Mouse (Mus musculus) left cerebral cortex, adult 2 months (tissue): ENCODE data around the gene Slc39a2. TPM values are rescaled to one million over a fixed set of nuclear protein-coding genes. Genes with fewer than 3 reads are reported as not detected.

Experiments used
- DNase-seq, 2 experiments: peaks; one replicate each; pipeline ENCODE4 v3.0.0; 2021 to 2022; ENCODE audit warnings: low spot score in 2 of 2, mixed read lengths in 1 of 2; ENCODE audit errors: extremely low spot score in 1 of 2
- H3K27ac ChIP-seq: fragments of 200-600 bp; 2 replicates; pipeline ENCODE4 v1.8.1; 2022
- H3K4me3 ChIP-seq: fragments of 200-600 bp; 2 replicates; pipeline ENCODE4 v1.8.1; 2022
- CTCF ChIP-seq: fragments of 200-600 bp; IDR thresholded peaks from 2 replicates; pipeline ENCODE4 v1.8.1; 2022; ENCODE audit warnings: antibody characterized with exemption, mild to moderate bottlenecking, moderate library complexity
- intact Hi-C: fragments of 180-260 bp; cut with DNase I; formaldehyde crosslinking; loops from one replicate; pipeline ENCODE4 v1.15.1; 2025
- total RNA-seq, 2 experiments: library from RNA; stranded (reverse); gene quantifications; 2 replicates each; pipeline ENCODE4 v1.2.3; 2021

Slc39a2 gene
- total RNA-seq, 2 experiments from 2014 or later = 6.3 to 10.0 TPM

GRCm38 (mm10) chr14:51941577-51941976 lies 48.9 kb downstream of the Slc39a2 start:
- TF ChIP-seq CTCF = no peak
- intact Hi-C loops = loop anchor here (5.0 kb wide), 1 partner anchor 39 kb away; no protein-coding TSS in a partner anchor
- Histone ChIP-seq H3K4me3 (no peak overlapping the region), H3K27ac (no peak overlapping the region)
- no peak for DNase-seq

DNA sequence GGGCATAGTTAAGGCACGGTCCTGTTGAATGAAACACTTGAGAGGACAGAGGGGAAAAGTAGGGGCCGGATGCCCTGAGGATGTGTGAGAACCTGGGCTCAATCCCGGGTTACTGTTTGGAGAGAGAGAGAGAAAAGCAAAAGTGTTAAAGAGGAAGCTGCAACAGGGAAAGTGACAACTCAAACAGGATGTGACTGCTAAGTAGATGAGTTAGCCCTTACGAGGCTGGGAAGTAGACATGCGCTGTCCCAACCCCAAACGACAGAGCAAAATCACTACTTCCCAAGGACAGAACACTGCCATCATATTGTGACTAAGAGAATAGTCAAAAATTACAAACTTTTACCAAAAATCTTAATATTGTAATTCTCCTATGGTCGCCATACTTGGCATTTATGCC lies 49.5 kb downstream of the Slc39a2 start:
- TF ChIP-seq CTCF = no peak
- DNase-seq = no peak
- intact Hi-C loops = loop anchor here (5.0 kb wide), 1 partner anchor 40 kb away; no protein-coding TSS in a partner anchor

DNA sequence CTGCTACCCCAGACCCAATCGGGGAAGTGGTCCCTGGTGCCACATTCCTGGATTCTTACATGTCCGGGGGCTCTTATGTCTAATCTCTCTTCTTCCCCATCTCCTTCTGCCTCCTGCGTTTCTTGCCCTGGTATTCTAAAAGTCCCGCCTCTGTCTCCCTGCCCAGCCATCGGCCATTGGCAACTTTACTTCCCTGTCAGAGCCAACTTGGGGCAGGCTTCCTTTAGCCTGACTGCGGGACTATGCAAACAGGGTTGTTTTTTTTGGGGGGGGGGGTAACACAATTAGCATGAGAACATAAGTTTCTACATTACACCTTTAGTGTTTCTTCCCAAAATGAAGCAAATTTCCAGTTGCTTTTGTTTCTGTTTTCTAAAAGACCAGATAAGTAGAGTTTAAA lies 50.6 kb downstream of the Slc39a2 start:
- H3K27ac ChIP-seq = no peak overlapping the region
- intact Hi-C loops = loop anchor here (5.0 kb wide), 1 partner anchor 41 kb away; no protein-coding TSS in a partner anchor
- TF ChIP-seq CTCF = no peak

More for the DNA sequence above, 49.5 kb downstream of the Slc39a2 start:
- Histone ChIP-seq H3K27ac (no peak overlapping the region), H3K4me3 (no peak overlapping the region)

More for the DNA sequence above, 50.6 kb downstream of the Slc39a2 start:
- no peak overlapping the region for H3K4me3 ChIP-seq
- no peak for DNase-seq

Other genes with a start within 250 kb of the Slc39a2 start
- gene Gm17079, start 197.4 kb upstream of the Slc39a2 start, total RNA-seq = not detected
- not detected for gene Gm5800, start 175.7 kb upstream of the Slc39a2 start, total RNA-seq
- not detected for gene Ang4, start 119.3 kb upstream of the Slc39a2 start, total RNA-seq
- gene AY358078, start 92.8 kb upstream of the Slc39a2 start, total RNA-seq = not detected
- gene Ear6, start 39.2 kb upstream of the Slc39a2 start, total RNA-seq = not detected
- gene Mettl17, start 8.0 kb upstream of the Slc39a2 start, total RNA-seq = 10 to 100 TPM; 28.8 to 35.2 TPM
- 100 to 1,000 TPM; 793 to 811 TPM for gene Ndrg2, start 21.3 kb downstream of the Slc39a2 start, total RNA-seq
- not detected for gene Tppp2, start 25.5 kb downstream of the Slc39a2 start, total RNA-seq
- not detected for gene Rnase13, start 29.9 kb downstream of the Slc39a2 start, total RNA-seq
- gene Arhgef40, start 91.8 kb downstream of the Slc39a2 start, total RNA-seq = 10 to 100 TPM; 28.8 to 31.1 TPM
- gene Tmem253, start 122.8 kb downstream of the Slc39a2 start, total RNA-seq = under 1 TPM in 1 of 2 experiments, not detected in 1; 0.37 TPM
- gene Zfp219, start 127.8 kb downstream of the Slc39a2 start, total RNA-seq = 10 to 100 TPM; 36.4 to 41.4 TPM
- gene Olfr221, start 149.6 kb downstream of the Slc39a2 start, total RNA-seq = not detected
- gene Hnrnpc, start 211.1 kb downstream of the Slc39a2 start, total RNA-seq = 100 to 1,000 TPM; 213 to 221 TPM
- gene Rpgrip1, start 217.8 kb downstream of the Slc39a2 start, total RNA-seq = 1 to 10 TPM; 1.5 to 1.8 TPM